Mouse (Mus musculus) spleen, adult 2 months (tissue): Measurements from ENCODE around the gene Plce1. TPM values are rescaled to one million over a fixed set of nuclear protein-coding genes. Genes with fewer than 3 reads are reported as not detected.

ENCODE experiments used
- DNase-seq, 2 experiments: peaks; one replicate each; pipeline versions ENCODE4 v3.0.0 to v3.0.0-alpha.2; 2012 to 2021; ENCODE audit warnings: low spot score in 2 of 2, low read depth in 1 of 2
- H3K27ac ChIP-seq: fragments of 200-500 bp; 2 replicates; pipeline ENCODE4 v1.5.1; 2012; ENCODE audit warnings: low read length, inconsistent platforms; ENCODE audit not compliant: insufficient read depth
- H3K27me3 ChIP-seq: fragments of 200-500 bp; 2 replicates; pipeline ENCODE4 v1.6.1; 2012; ENCODE audit warnings: mild to moderate bottlenecking, moderate library complexity, low read length, inconsistent platforms; ENCODE audit not compliant: control insufficient read depth, insufficient read depth
- H3K36me3 ChIP-seq: fragments of 200-500 bp; 2 replicates; pipeline ENCODE4 v1.6.1; 2012; ENCODE audit warnings: mild to moderate bottlenecking, low read length, inconsistent platforms; ENCODE audit not compliant: control insufficient read depth, insufficient read depth
- H3K4me1 ChIP-seq: fragments of 200-500 bp; 2 replicates; pipeline ENCODE4 v1.6.1; 2011; ENCODE audit warnings: inconsistent platforms; ENCODE audit not compliant: control insufficient read depth, insufficient read depth, insufficient read length
- H3K4me3 ChIP-seq: fragments of 200-500 bp; 2 replicates; pipeline ENCODE4 v1.5.1; 2011; ENCODE audit warnings: mild to moderate bottlenecking, inconsistent platforms; ENCODE audit not compliant: insufficient read depth, insufficient read length; ENCODE audit errors: extremely low read depth
- CTCF ChIP-seq: fragments of 200-500 bp; IDR thresholded peaks from 2 replicates; pipeline ENCODE4 v1.5.1; 2011; ENCODE audit warnings: mild to moderate bottlenecking, inconsistent platforms; ENCODE audit not compliant: insufficient read depth, insufficient read length, insufficient replicate concordance; ENCODE audit errors: extremely low read depth
- POLR2A ChIP-seq: fragments of 200-500 bp; IDR thresholded peaks from 2 replicates; pipeline ENCODE4 v1.6.1; 2011; ENCODE audit warnings: low read depth, low read length, inconsistent platforms
- WGBS: fragments of 180-500 bp; shearing (Covaris S2); methylation state at CpG from one replicate; pipeline ENCODE4 v1.1.7; 2018; 5-methylcytosine and 5-hydroxymethylcytosine counted together
- polyA plus RNA-seq: library from polyadenylated mRNA; depleted of rRNA; stranded (reverse); fragments of >200 nt; gene quantifications from 2 replicates; pipeline ENCODE4 v1.2.3, GENCODE M21; 2012

Plce1 gene
- polyA plus RNA-seq, 1 experiment, result 1.7 TPM

DNA sequence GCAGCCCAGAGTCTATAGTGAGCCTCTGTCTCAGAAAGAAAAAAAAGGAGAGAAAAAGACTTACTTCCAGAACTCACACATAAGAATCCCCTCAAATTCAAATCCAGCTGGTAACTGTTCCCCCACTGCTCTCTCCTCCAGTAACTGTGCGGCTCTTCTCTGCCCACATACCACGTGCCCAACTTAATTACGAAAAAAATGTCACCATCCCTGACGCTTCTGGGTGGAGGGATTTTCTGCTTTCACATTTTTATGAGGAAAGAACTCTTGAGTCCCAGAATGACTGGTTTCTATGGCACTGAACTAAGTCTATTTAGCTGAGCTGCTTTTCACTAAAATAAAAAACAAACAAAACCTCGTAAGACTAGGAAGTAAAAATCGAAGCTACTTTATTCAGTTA, 306.8 kb downstream of the Plce1 start:
- H3K4me1 ChIP-seq, result no peaks in the 10 kb centered on the region
- peaks cover 25% of the 10 kb centered on the region for H3K36me3 ChIP-seq
- 90% methylated on average over 6 of the region's 6 CpGs for WGBS
- H3K27me3 ChIP-seq, result no peaks in the 10 kb centered on the region
- no peak for DNase-seq
- H3K27ac ChIP-seq, result no peak overlapping the region
- H3K4me3 ChIP-seq, result no peak overlapping the region
- TF ChIP-seq POLR2A, result no peak
- TF ChIP-seq CTCF, result no peak

DNA sequence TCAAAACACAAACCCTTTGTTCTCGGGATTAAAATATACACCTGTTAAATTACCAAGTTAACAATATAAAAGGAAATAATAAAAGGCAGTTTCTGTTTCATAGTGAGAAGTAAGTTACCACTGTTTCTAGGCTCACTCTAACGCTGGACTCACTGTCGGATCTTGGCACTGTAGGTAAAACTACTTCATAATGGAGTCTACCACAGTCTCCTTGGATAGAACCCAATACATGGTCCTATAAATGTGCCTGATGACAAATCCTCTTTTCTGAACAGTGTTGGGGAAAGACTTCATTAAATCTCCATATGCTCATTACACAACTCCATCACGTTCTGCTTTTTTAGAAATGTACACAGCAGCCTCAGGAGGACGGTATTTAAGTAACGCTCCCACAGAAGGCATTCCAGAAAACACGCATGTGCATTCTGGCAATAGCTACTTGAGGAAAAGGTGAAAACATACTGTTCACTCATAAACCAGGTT, 312.7 kb downstream of the Plce1 start:
- TF ChIP-seq POLR2A (no peak), CTCF (no peak)
- H3K27me3 ChIP-seq, result no peaks in the 10 kb centered on the region
- no peak for DNase-seq
- peaks cover 50% of the 10 kb centered on the region for H3K36me3 ChIP-seq
- no peak overlapping the region for H3K27ac ChIP-seq
- 95% methylated on average over 7 of the region's 7 CpGs for WGBS
- H3K4me1 ChIP-seq, result no peaks in the 10 kb centered on the region
- no peak overlapping the region for H3K4me3 ChIP-seq

DNA sequence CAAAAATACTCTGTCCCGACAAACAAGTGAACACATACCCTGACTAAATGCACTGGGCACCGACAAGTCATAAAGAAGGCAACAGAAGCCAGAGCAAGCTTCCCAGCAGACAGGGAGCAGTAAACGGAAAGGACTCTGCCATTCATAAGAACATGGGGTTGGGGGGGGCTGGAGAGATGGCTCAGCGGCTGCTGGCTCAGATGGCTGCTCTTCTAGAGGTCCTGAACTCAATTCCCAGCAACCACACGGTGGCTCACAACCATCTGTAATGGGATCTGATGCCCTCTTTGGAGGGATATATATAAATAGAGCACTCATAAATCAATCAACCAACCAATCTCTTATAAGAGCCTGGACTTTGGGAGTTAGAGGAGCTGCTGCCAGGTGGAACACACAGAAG, 315.6 kb downstream of the Plce1 start:
- no peaks in the 10 kb centered on the region for H3K27me3 ChIP-seq
- WGBS, result 89% methylated on average over 5 of the region's 5 CpGs
- DNase-seq, result no peak
- H3K27ac ChIP-seq, result no peak overlapping the region
- H3K4me1 ChIP-seq, result no peaks in the 10 kb centered on the region
- no peak for TF ChIP-seq POLR2A
- TF ChIP-seq CTCF, result no peak
- H3K36me3 ChIP-seq, result peaks cover 40% of the 10 kb centered on the region
- no peak overlapping the region for H3K4me3 ChIP-seq

DNA sequence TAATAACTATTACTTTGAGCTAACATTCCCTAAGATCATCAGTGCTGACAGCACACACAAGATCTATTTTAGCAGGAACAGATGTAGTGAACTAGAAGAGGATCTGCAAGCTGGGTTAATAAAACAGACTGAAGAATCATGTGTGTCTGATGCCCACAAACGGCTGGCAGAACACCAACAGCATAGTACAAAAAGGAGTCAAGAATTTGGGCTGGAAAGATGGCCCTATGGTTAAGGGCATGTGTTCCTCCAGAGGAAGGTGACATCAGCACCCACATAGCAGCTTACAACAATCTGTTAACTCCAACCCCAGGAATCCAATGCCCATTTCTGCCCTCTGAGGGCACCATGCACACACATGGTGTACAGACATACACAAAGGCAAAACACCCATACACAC, 317.4 kb downstream of the Plce1 start:
- peaks cover 40% of the 10 kb centered on the region for H3K36me3 ChIP-seq
- no peak for DNase-seq

DNA sequence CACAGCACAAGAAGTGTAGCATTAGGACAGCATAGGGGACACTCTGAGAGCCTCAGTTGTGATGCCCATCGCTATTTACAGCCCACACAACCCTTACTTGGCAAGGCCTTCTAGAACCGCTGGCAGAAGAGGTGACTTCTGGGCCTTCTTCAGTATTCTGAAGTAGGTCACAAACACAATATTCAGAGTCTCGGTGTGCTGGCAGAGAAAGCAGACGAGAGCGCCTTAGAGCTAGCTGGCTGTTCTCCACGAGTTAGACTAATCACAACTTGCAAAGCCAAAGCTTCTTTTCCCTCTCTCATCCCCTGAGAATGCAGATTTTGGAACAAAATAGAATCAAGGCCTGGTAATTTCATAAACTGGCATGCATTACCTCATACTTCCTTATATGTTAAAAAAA, 317.9 kb downstream of the Plce1 start:
- Histone ChIP-seq H3K4me1 (no peaks in the 10 kb centered on the region), H3K4me3 (no peak overlapping the region), H3K36me3 (peaks cover 39% of the 10 kb centered on the region), H3K27me3 (no peaks in the 10 kb centered on the region), H3K27ac (no peak overlapping the region)
- WGBS, result 89% methylated on average over 6 of the region's 6 CpGs
- DNase-seq, result no peak
- TF ChIP-seq CTCF (no peak), POLR2A (no peak)

More for the DNA sequence above, 317.4 kb downstream of the Plce1 start:
- no peak overlapping the region for H3K27ac ChIP-seq
- no peak for TF ChIP-seq CTCF
- no peak for TF ChIP-seq POLR2A
- no peaks in the 10 kb centered on the region for H3K4me1 ChIP-seq
- H3K4me3 ChIP-seq, result no peak overlapping the region
- 90% methylated on average over 1 of the region's 1 CpGs for WGBS
- H3K27me3 ChIP-seq, result no peaks in the 10 kb centered on the region

DNA sequence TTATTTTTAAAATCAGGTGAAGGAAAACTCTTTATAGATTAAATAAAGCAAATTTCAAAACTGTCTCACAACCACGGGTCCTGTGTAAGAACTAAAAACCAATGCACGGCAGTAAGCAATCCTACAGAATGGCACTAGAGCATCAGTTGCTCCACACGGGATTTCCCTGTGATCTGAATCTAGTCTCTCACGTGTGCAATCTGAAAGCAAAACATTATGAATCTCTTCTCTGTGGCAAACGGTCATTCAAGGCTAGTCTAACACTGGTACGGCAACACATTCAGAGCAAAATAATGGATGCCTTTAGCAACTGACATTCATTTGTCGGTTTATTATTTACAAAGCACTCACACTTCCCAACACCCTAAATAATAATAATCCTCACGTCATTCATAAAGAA, 337.3 kb downstream of the Plce1 start:
- TF ChIP-seq POLR2A (no peak), CTCF (no peak)
- H3K27ac ChIP-seq, result no peak overlapping the region
- H3K4me1 ChIP-seq, result peaks cover 2% of the 10 kb centered on the region; the same call in 1 of the 2 replicates
- H3K4me3 ChIP-seq, result 0 out of 2 replicates have a peak overlapping the region, but pooled peaks have one; percentile 89
- H3K27me3 ChIP-seq, result no peaks in the 10 kb centered on the region
- H3K36me3 ChIP-seq, result peaks cover 7% of the 10 kb centered on the region
- DNase-seq, result no peak
- 23% methylated on average over 8 of the region's 8 CpGs for WGBS

DNA sequence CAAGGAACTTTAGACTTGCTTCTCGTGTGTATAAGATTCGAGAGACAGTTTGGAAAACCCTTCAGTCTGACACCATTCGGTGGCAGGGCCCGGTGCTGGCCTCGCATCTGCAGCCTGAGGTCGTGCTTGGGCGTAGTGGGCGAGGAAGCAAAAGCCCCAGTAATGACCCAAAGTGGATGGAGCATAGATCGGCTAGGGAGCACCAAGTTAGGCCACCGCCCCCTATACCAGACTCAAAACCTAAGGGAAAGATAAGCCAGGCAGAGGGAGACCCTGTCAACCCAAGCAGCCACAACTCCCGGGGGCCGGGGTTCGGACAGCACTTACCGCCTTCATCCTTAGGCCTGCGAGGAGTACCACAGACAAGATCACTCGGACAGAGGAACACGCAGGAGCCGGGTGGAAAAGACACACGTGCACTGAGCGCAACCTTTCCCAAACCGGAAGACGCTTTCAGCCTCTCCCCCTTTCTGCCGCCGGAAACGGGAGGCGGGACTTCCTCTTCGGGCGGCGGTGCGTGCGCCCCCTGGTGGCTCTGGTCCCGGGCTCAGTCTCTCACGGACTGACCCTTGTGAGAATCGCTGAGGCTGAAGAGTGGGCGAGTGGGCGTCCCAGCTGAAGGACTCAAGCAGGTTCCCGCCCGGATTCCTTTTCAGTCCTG, 338.0 kb downstream of the Plce1 start, which contains the start of gene Noc3l:
Noc3l (minus strand) TSS at position 472 of the 661 bp plus-strand sequence.
- under 1% methylated on average over 38 of the region's 38 CpGs for WGBS
- TF ChIP-seq CTCF, result peak; percentile 98
- TF ChIP-seq POLR2A, result no peak

More for the DNA sequence above, 338.0 kb downstream of the Plce1 start, which contains the start of gene Noc3l:
- H3K27me3 ChIP-seq, result no peaks in the 10 kb centered on the region; the same call in 1 of the 2 replicates
- no peak within 1 kb of the TSS for H3K27ac ChIP-seq
- peaks cover 2% of the 10 kb centered on the region; the same call in 1 of the 2 replicates for H3K4me1 ChIP-seq
- peak; percentile 69 to 91 for DNase-seq
- H3K36me3 ChIP-seq, result peaks cover 5% of the 10 kb centered on the region
- peak within 1 kb of the TSS; percentile 89 for H3K4me3 ChIP-seq
